Mouse (Mus musculus): ENCODE results near the gene 1700102P08Rik. TPM values are rescaled to one million over a fixed set of nuclear protein-coding genes. Genes with fewer than 3 reads are reported as not detected.

The 1700102P08Rik gene
- total RNA-seq, 2 experiments from 2014 or later = 2.0 to 3.3 TPM

DNA sequence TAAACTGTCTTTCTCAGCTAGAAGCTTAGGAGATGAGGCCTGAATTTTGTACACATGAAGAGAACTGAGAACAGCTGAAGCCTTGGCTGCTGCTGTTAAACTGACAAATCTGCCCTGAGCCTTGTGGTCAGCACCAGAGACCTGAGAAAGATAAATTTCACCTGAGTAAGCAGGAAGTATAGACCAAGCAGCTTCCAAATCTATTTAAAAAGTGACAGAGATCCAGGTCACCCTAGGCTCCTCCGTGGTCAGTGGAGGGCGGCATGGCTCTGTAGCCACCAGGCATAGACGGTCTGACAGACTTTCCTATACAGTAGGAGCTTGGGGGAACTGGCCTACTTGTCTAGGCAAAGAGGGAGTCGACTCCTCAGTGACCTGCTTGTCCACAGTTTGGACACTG is 5.8 kb upstream of the 1700102P08Rik start:
- TF ChIP-seq CTCF (IDR thresholded peaks at IDR 0.05) = no peak
- no peak overlapping the region for H3K4me3 ChIP-seq
- no peak for DNase-seq (ENCODE audit: extremely low spot score in 1 of 2, low spot score in 2 of 2)

GRCm38 (mm10) chr9:108388601-108389000 is 4.0 kb upstream of the 1700102P08Rik start:
- Histone ChIP-seq H3K4me3 (no peak overlapping the region), H3K27ac (no peak overlapping the region)
- intact Hi-C loops (cut with DNase I) = no loop called here
- no peak for TF ChIP-seq CTCF (IDR thresholded peaks at IDR 0.05)
- no peak for DNase-seq (ENCODE audit: extremely low spot score in 1 of 2, low spot score in 2 of 2)

More for the DNA sequence above, 5.8 kb upstream of the 1700102P08Rik start:
- H3K27ac ChIP-seq = no peak overlapping the region
- intact Hi-C loops (cut with DNase I) = no loop called here

DNA sequence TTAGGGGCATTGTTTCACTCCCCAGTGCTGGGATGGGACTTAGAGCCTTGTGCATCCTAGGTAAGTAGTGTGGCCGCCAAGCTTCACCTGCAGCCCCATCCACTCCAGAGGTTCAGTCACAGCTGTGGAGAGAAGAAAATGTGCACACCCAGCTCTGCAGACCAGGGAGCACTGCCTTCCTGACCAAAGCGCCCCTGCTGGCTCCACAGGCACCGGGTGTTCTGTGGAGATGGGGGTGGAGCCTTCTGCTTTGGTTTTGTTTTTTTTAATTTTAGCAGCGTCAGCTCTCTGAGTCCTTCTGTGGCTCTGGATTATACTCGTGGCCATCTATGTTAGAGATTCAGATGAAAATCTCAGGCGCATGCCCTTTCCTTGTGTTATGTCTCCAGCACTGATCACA is 3.4 kb upstream of the 1700102P08Rik start:
- no peak for DNase-seq (ENCODE audit: extremely low spot score in 1 of 2, low spot score in 2 of 2)
- no peak overlapping the region for H3K27ac ChIP-seq
- peak; percentile 11; the same call in 1 of the 2 replicates for TF ChIP-seq CTCF (IDR thresholded peaks at IDR 0.05)
- intact Hi-C loops (cut with DNase I) = no loop called here
- H3K4me3 ChIP-seq = no peak overlapping the region

- TF ChIP-seq CTCF (IDR thresholded peaks at IDR 0.05) = no peak
- no peak overlapping the region for H3K4me3 ChIP-seq
- DNase-seq (ENCODE audit: extremely low spot score in 1 of 2, low spot score in 2 of 2) = no peak
- no peak overlapping the region for H3K27ac ChIP-seq
- intact Hi-C loops (cut with DNase I) = no loop called here
These were observed 1.6 kb downstream of the 1700102P08Rik start for GRCm38 (mm10) chr9:108394191-108394590.

DNA sequence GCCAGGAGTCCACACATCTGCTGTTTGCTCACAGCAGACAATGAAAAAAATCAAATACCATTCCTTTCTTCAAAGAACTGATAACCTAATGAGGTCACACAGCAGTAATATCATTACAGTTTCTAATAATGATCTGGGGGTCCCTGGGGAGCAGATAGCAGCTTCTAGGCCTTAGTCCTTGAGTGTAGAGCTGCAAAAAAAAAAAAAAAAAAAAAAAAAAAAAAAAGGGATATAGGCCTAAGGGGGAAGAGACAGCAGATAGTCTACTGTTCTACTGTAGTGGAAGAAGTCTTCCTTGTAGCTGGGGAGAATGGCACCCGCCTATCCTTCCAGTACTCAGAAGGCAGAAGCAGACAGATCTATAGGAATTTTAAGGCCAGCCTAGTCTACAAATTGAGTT is 2.8 kb downstream of the 1700102P08Rik start:
- no peak overlapping the region for H3K27ac ChIP-seq
- no peak for TF ChIP-seq CTCF (IDR thresholded peaks at IDR 0.05)
- H3K4me3 ChIP-seq = no peak overlapping the region
- intact Hi-C loops (cut with DNase I) = no loop called here
- DNase-seq (ENCODE audit: extremely low spot score in 1 of 2, low spot score in 2 of 2) = no peak

- intact Hi-C loops (cut with DNase I) = no loop called here
These were observed 5.7 kb downstream of the 1700102P08Rik start for GRCm38 (mm10) chr9:108398324-108398723.

DNA sequence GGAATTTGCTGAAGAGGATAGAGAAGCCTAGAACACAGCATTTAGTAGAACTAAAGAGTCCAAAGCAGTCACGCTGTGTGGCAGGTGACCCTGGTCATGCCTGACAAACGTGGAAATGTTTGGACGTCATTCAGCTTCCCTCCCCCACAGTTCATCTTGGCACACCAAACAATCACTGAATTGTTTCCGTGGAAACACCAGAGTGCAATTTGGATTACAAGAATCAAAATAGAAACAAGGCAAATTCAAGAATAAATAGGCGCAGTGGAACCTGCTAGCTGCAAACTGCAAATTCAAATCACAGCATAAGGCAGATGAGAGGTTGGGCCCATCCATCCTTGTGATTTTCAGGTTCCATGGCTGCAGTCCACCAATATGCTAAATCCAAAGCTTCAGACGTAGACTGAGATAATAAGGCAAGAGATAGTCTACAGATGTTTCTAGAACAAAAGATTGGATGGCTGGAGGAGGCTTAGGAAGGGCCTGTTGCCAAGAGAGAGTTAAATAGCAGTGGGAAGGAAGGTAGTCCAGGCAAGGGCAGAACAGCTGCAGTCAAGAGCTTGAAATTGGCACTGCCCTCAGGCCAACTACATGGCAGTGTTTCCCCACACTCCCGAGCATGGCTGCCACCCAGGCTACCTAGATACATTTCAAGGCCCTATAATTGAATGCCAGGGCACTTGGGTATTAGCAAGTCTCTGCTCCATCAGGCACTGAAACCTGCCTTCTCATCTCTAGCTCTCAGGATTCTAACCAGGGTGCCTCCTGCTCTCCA is 8.8 kb downstream of the 1700102P08Rik start:
- TF ChIP-seq CTCF (IDR thresholded peaks at IDR 0.05) = no peak

More at GRCm38 (mm10) chr9:108398324-108398723, 5.7 kb downstream of the 1700102P08Rik start:
- no peak for TF ChIP-seq CTCF (IDR thresholded peaks at IDR 0.05)
- no peak for DNase-seq (ENCODE audit: extremely low spot score in 1 of 2, low spot score in 2 of 2)
- Histone ChIP-seq H3K27ac (no peak overlapping the region), H3K4me3 (no peak overlapping the region)

GRCm38 (mm10) chr9:108403081-108403480 is 10.5 kb downstream of the 1700102P08Rik start:
- intact Hi-C loops (cut with DNase I) = loop anchor here (2.0 kb wide), 1 partner anchor 38 kb away; no protein-coding TSS in a partner anchor

More for the DNA sequence above, 8.8 kb downstream of the 1700102P08Rik start:
- peak; percentile 49 to 55 for DNase-seq (ENCODE audit: extremely low spot score in 1 of 2, low spot score in 2 of 2)
- peak overlapping the region; percentile 83 for H3K27ac ChIP-seq
- no peak overlapping the region for H3K4me3 ChIP-seq
- intact Hi-C loops (cut with DNase I) = loop anchor here (1.0 to 2.0 kb wide), 2 partner anchors 10 to 51 kb away; no protein-coding TSS in a partner anchor

DNA sequence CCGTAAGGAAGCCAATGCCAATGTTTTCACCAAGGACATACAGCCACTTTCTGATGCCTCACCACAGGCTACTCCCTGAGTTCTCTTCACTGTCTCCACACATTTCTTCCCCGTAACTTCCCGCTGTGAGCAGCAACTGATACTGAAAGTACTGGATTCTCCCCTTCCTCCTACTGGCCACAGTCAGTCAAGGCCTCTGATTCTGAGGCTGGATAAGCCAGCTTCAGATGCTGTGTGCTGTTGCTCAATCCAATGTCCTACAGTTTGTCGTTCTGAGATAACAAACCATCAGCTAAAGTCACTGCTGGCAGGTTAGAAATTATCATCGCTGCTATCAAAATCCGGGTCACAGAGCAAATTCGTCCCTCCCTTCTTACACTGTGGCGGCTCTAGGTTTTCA is 11.8 kb downstream of the 1700102P08Rik start:
- Histone ChIP-seq H3K27ac (no peak overlapping the region), H3K4me3 (no peak overlapping the region)
- no peak for DNase-seq (ENCODE audit: extremely low spot score in 1 of 2, low spot score in 2 of 2)
- TF ChIP-seq CTCF (IDR thresholded peaks at IDR 0.05) = no peak
- intact Hi-C loops (cut with DNase I) = no loop called here

More at GRCm38 (mm10) chr9:108403081-108403480, 10.5 kb downstream of the 1700102P08Rik start:
- DNase-seq (ENCODE audit: extremely low spot score in 1 of 2, low spot score in 2 of 2) = peak; percentile 26 to 46
- no peak for TF ChIP-seq CTCF (IDR thresholded peaks at IDR 0.05)
- H3K4me3 ChIP-seq = no peak overlapping the region
- H3K27ac ChIP-seq = no peak overlapping the region

GRCm38 (mm10) chr9:108409535-108409934 is 16.9 kb downstream of the 1700102P08Rik start:
- no peak for DNase-seq (ENCODE audit: extremely low spot score in 1 of 2, low spot score in 2 of 2)
- no peak overlapping the region for H3K4me3 ChIP-seq
- intact Hi-C loops (cut with DNase I) = no loop called here
- H3K27ac ChIP-seq = no peak overlapping the region
- TF ChIP-seq CTCF (IDR thresholded peaks at IDR 0.05) = no peak

- peak; percentile 42 to 62 for DNase-seq (ENCODE audit: extremely low spot score in 1 of 2, low spot score in 2 of 2)
- H3K4me3 ChIP-seq = no peak overlapping the region
- no peak overlapping the region for H3K27ac ChIP-seq
- no peak for TF ChIP-seq CTCF (IDR thresholded peaks at IDR 0.05)
- intact Hi-C loops (cut with DNase I) = loop anchor here (1.0 to 2.0 kb wide), 2 partner anchors 10 to 29 kb away; no protein-coding TSS in a partner anchor
These were observed 18.9 kb downstream of the 1700102P08Rik start for GRCm38 (mm10) chr9:108411381-108411942.

DNA sequence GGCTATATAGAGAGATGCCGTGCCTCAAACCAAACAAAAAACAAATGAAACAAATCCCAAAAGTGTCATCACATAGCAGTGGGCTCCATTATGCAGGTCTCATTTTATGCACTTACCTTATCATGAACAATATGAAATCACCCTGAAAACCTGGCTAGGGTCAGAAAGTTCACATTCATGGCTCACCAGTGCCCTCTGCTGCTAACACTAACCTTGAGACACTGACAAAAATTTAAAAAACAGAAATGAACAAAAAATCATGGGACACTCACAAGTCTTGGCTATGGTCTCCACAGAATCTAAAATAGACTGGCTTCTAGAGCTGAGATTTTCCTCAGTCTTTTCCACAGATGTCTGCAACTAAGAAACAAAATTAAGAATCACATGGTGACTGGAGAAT is 19.6 kb downstream of the 1700102P08Rik start:
- TF ChIP-seq CTCF (IDR thresholded peaks at IDR 0.05) = peak; percentile 57
- Histone ChIP-seq H3K4me3 (no peak overlapping the region), H3K27ac (no peak overlapping the region)
- intact Hi-C loops (cut with DNase I) = no loop called here
- no peak for DNase-seq (ENCODE audit: extremely low spot score in 1 of 2, low spot score in 2 of 2)
